Mouse (Mus musculus): Measurements from ENCODE around the gene Btbd35f20. TPM values are rescaled to one million over a fixed set of nuclear protein-coding genes. Genes with fewer than 3 reads are reported as not detected.
"Not testable (repeated sequence)": the region's sequence is repeated elsewhere in the genome, so short reads cannot be mapped to it uniquely, and the experiment has no call there.

Btbd35f20 gene
- not detected in 2 replicates for total RNA-seq (2017)

DNA sequence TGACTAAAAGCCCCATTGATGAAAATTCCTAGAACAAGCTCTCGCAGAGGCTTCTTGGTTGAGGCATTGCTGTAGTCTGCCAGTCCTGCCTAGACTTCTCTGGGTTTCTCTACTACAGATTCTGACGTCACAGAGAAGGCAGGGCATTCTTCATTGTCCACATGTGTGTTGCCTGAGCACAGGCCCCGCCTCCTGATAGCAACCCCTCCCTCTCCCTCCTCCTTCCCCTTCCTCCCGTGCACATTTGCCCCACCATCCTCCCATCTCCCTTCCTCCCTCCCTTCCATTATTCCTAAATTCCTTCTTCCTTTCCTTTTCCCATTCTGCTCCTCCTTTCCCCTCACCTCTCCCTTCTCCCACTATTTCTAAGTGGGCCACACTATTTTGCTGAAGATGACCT lies at the start of gene Btbd35f20:
TSS of gene Btbd35f20 (minus strand) at position 101 of the 400 bp plus-strand sequence.
- not testable (repeated sequence) for ATAC-seq (replicated peaks; ENCODE audit: low read depth, poor library complexity, severe bottlenecking)

Other genes starting within 250 kb of the Btbd35f20 start
- not detected in 2 replicates for gene Btbd35f28, start 94.7 kb downstream of the Btbd35f20 start, total RNA-seq (2017)
- not detected in 2 replicates for gene Btbd35f17, start 79.4 kb upstream of the Btbd35f20 start, total RNA-seq (2017)